9 mouse cellular contexts compared by ENCODE assay signal in the genomic region with DNA sequence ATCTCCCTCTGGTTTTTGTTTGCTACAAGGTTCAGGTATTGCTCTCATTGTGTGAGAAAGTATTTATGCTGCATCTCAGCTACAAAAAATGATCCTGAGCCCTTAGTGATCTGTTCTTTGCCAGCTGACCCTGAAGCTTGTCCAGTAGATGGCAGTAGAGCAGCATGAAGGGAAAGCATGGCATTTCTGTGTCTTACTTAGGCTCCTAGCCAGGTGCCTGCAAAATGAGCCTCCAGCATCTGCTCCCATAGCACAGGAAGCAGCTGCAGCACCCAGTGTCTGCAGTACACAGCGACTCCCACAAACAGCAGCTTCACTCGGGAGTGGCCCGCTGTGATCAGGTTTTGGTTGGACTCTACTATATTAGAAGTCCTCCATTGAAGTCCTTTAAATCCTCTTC. TPM values are rescaled to one million over a fixed set of nuclear protein-coding genes. Genes with fewer than 3 reads are reported as not detected.
DNase-seq lines count a peak whose midpoint lies in the region; ATAC-seq and TF ChIP-seq lines count a peak whose summit lies in the region.
"Not testable (repeated sequence)": the region's sequence is repeated elsewhere in the genome, so short reads cannot be mapped to it uniquely, and the experiment has no call there.
"Had no signal": no experiment of that assay in that cellular context is flagged by ENCODE, and none has a peak within 500 bp of the region (broad histone marks: within the 10 kb centered on the region; RNA-seq: fewer than 3 reads in every experiment).

No protein-coding gene starts in this region.

- not testable (repeated sequence) for TF ChIP-seq POLR2A in testis, adult 2 months (IDR thresholded peaks at IDR 0.05; ENCODE audit: control insufficient read depth, low read depth, low read length)

- H3K4me2 ChIP-seq in forebrain, embryonic 16.5 days (ENCODE audit: low read length); lung, embryonic 14.5 days: not testable (repeated sequence)
- peak overlapping the region; percentile 36 for H3K4me2 ChIP-seq in neural tube, embryonic 15.5 days

- not testable (repeated sequence) for H3K27ac ChIP-seq in forebrain, embryonic 16.5 days (ENCODE audit: low read length); lung, embryonic 14.5 days (ENCODE audit: low read depth); neural tube, embryonic 15.5 days (replicated peaks); testis, adult 2 months (ENCODE audit: control insufficient read depth, insufficient read depth, low read depth, low read length)

- H3K4me3 ChIP-seq in forebrain, embryonic 16.5 days (replicated peaks; ENCODE audit: low read length); lung, embryonic 14.5 days (ENCODE audit: low read depth, low read length); neural tube, embryonic 15.5 days (replicated peaks); testis, adult 2 months (ENCODE audit: control insufficient read depth, low read depth, low read length): not testable (repeated sequence)

- peak; percentile 72 for ATAC-seq in forebrain, embryonic 16.5 days
- ATAC-seq in lung, embryonic 14.5 days (ENCODE audit: insufficient read depth), result peak; percentile 17; the same call in 1 of the 2 replicates
- peak; percentile 90 for ATAC-seq in neural tube, embryonic 15.5 days (ENCODE audit: low FRiP score)

- peak; percentile 16 for DNase-seq in MEL-GATA-1-ER (ENCODE audit: extremely low read depth, low read depth)
- DNase-seq in cerebellum, adult 18-20 months, result peak; percentile 80 to 86
- peak; percentile 48 to 53 for DNase-seq in heart, postnatal 36 days
- DNase-seq in layer of hippocampus, adult 11-12 months (ENCODE audit: low spot score), result peak; percentile 83
- DNase-seq in lung, embryonic 14.5 days, result peak; percentile 91

- H3K27me3 ChIP-seq in forebrain, embryonic 16.5 days (replicated peaks; ENCODE audit: control insufficient read depth, insufficient read depth, low read length); lung, embryonic 14.5 days (ENCODE audit: insufficient read depth, low read length); neural tube, embryonic 15.5 days (replicated peaks); testis, adult 2 months (ENCODE audit: control insufficient read depth, insufficient read depth, low read length): not testable (repeated sequence)

- WGBS in forebrain, embryonic 16.5 days, result 3% methylated on average over 3 of the region's 3 CpGs
- under 1% methylated on average over 3 of the region's 3 CpGs for WGBS in lung, embryonic 14.5 days
- WGBS in neural tube, embryonic 15.5 days, result 0% methylated on average over 3 of the region's 3 CpGs

- intact Hi-C loops in heart, postnatal 36 days (cut with DNase I), result loop anchor here (1.0 to 5.0 kb wide), 3 partner anchors 48 to 478 kb away; no protein-coding TSS in a partner anchor

- not testable (repeated sequence) for H3K9ac ChIP-seq in forebrain, embryonic 16.5 days (replicated peaks; ENCODE audit: low read depth, low read length); lung, embryonic 14.5 days; neural tube, embryonic 15.5 days (replicated peaks)

- not testable (repeated sequence) for H3K4me1 ChIP-seq in forebrain, embryonic 16.5 days (replicated peaks; ENCODE audit: control insufficient read depth, insufficient read depth, low read length); lung, embryonic 14.5 days (ENCODE audit: insufficient read depth); neural tube, embryonic 15.5 days; testis, adult 2 months (ENCODE audit: control insufficient read depth, insufficient read depth, low read length)

- not testable (repeated sequence) for H3K36me3 ChIP-seq in forebrain, embryonic 16.5 days (ENCODE audit: control insufficient read depth, insufficient read depth); lung, embryonic 14.5 days (ENCODE audit: insufficient read depth); neural tube, embryonic 15.5 days; testis, adult 2 months (ENCODE audit: control insufficient read depth, insufficient read depth, low read length)

- TF ChIP-seq CTCF in lung, embryonic 14.5 days (IDR thresholded peaks at IDR 0.05; ENCODE audit: low read depth), result peak; percentile 82
- TF ChIP-seq CTCF in testis, adult 2 months (IDR thresholded peaks at IDR 0.05; ENCODE audit: control insufficient read depth, insufficient read depth, insufficient replicate concordance, low read depth, low read length), result peak; percentile 26; the same call in 1 of the 2 replicates

- not testable (repeated sequence) for H3K9me3 ChIP-seq in forebrain, embryonic 16.5 days (ENCODE audit: control insufficient read depth, low read length); lung, embryonic 14.5 days (ENCODE audit: low read depth, low read length); neural tube, embryonic 15.5 days (replicated peaks)

RNA-seq across cellular contexts. Expression of a gene that starts 17.1 kb away (rescaled TPM):
- polyA plus RNA-seq in forebrain, embryonic 16.5 days (2015; fragmentation: Nextera tagmentation; extraction: Ambion mirVana), result not detected in 2 replicates
- total RNA-seq in heart, postnatal 36 days (2021), result not detected
- polyA plus RNA-seq in lung, embryonic 14.5 days (2014; fragmentation: Nextera tagmentation; extraction: Ambion mirVana), result not detected in 2 replicates
- polyA plus RNA-seq in neural tube, embryonic 15.5 days (2015; fragmentation: Nextera tagmentation; extraction: Ambion mirVana), result not detected in 2 replicates
- not detected in 2 replicates for polyA plus RNA-seq in testis, adult 2 months (2012; rRNA removed)
- polyA plus RNA-seq: liver, embryonic 15.5 days had no signal

RNA-seq across cellular contexts. Expression of a gene that starts 22.6 kb away (rescaled TPM):
- 0.32 TPM in 1 of 2 replicates, not detected in the other for polyA plus RNA-seq in forebrain, embryonic 16.5 days (2015; fragmentation: Nextera tagmentation; extraction: Ambion mirVana)
- not detected for total RNA-seq in heart, postnatal 36 days (2021)
- polyA plus RNA-seq in lung, embryonic 14.5 days (2014; fragmentation: Nextera tagmentation; extraction: Ambion mirVana), result 0.23 TPM in 1 of 2 replicates, not detected in the other
- 0.18 and 0.27 TPM in 2 replicates for polyA plus RNA-seq in neural tube, embryonic 15.5 days (2015; fragmentation: Nextera tagmentation; extraction: Ambion mirVana)
- polyA plus RNA-seq in testis, adult 2 months (2012; rRNA removed), result 0.12 TPM in 1 of 2 replicates, not detected in the other
- polyA plus RNA-seq: liver, embryonic 15.5 days had no signal

RNA-seq across cellular contexts. Expression of a gene that starts 36.8 kb away (rescaled TPM):
- polyA plus RNA-seq in forebrain, embryonic 16.5 days (2015; fragmentation: Nextera tagmentation; extraction: Ambion mirVana), result 27.9 and 31.8 TPM in 2 replicates
- 1 to 10 TPM; 6.5 to 7.6 TPM for total RNA-seq in heart, postnatal 36 days (2021)
- 15.8 and 15.9 TPM in 2 replicates for polyA plus RNA-seq in lung, embryonic 14.5 days (2014; fragmentation: Nextera tagmentation; extraction: Ambion mirVana)
- polyA plus RNA-seq in neural tube, embryonic 15.5 days (2015; fragmentation: Nextera tagmentation; extraction: Ambion mirVana), result 23.7 and 26.7 TPM in 2 replicates
- polyA plus RNA-seq in testis, adult 2 months (2012; rRNA removed), result 44.3 and 45.4 TPM in 2 replicates

RNA-seq across cellular contexts. Expression of a gene that starts 51.0 kb away (rescaled TPM):
- polyA plus RNA-seq in forebrain, embryonic 16.5 days (2015; fragmentation: Nextera tagmentation; extraction: Ambion mirVana), result 84.8 and 99.7 TPM in 2 replicates
- 10 to 100 TPM; 39.6 to 41.1 TPM for total RNA-seq in heart, postnatal 36 days (2021)
- polyA plus RNA-seq in lung, embryonic 14.5 days (2014; fragmentation: Nextera tagmentation; extraction: Ambion mirVana), result 188 and 195 TPM in 2 replicates
- 140 and 149 TPM in 2 replicates for polyA plus RNA-seq in neural tube, embryonic 15.5 days (2015; fragmentation: Nextera tagmentation; extraction: Ambion mirVana)
- polyA plus RNA-seq in testis, adult 2 months (2012; rRNA removed), result 82.5 and 90.8 TPM in 2 replicates

RNA-seq across cellular contexts. Expression of a gene that starts 59.4 kb away (rescaled TPM):
- not detected in 2 replicates for polyA plus RNA-seq in forebrain, embryonic 16.5 days (2015; fragmentation: Nextera tagmentation; extraction: Ambion mirVana)
- total RNA-seq in heart, postnatal 36 days (2021), result not detected
- polyA plus RNA-seq in lung, embryonic 14.5 days (2014; fragmentation: Nextera tagmentation; extraction: Ambion mirVana), result not detected in 2 replicates
- polyA plus RNA-seq in neural tube, embryonic 15.5 days (2015; fragmentation: Nextera tagmentation; extraction: Ambion mirVana), result not detected in 2 replicates
- polyA plus RNA-seq in testis, adult 2 months (2012; rRNA removed), result 0.12 and 0.16 TPM in 2 replicates
- polyA plus RNA-seq: liver, embryonic 15.5 days had no signal

Comparison
In these comparisons a context has a peak if more than half of its experiments do, and no peak if none do; other contexts are left out.
1. DNase-seq: peak in every context shown above with its lines; median percentile 91 in lung, embryonic 14.5 days; 83 in cerebellum, adult 18-20 months; 83 in layer of hippocampus, adult 11-12 months; 50 in heart, postnatal 36 days; 16 in MEL-GATA-1-ER.
2. ATAC-seq: peak in every context shown above with its lines; median percentile 90 in neural tube, embryonic 15.5 days; 72 in forebrain, embryonic 16.5 days; 17 in lung, embryonic 14.5 days.